Mouse (Mus musculus): ENCODE data around the gene Rasa3.

DNA sequence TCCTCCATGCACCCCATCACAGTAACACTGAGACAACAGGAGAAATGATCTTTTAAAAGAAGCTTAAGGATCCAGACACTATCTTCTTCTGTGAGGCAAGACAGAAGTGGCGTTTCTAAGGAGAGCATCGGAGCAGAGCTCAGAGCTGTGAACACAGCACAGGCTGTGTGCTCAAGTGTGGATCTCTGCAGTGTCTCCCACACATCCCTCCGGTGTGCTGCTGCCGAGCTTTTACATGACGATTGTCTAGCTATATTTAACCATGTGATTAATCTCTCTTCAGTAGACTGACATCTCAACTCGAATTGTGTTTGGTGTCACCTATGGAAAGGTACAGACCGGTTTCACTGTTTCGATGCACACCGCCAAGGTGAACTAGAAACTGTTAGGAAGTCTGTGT, 157.9 kb downstream of the Rasa3 start:
- no peak for TF ChIP-seq CTCF (IDR thresholded peaks at IDR 0.05; ENCODE audit: control insufficient read depth, insufficient read depth, insufficient read length)
- TF ChIP-seq USF1 (IDR thresholded peaks at IDR 0.05; ENCODE audit: low read depth): no peak
- no peak for TF ChIP-seq MAX (IDR thresholded peaks at IDR 0.05)
- no peak for TF ChIP-seq CEBPB (IDR thresholded peaks at IDR 0.05; ENCODE audit: low read depth)
